In the genomic region with DNA sequence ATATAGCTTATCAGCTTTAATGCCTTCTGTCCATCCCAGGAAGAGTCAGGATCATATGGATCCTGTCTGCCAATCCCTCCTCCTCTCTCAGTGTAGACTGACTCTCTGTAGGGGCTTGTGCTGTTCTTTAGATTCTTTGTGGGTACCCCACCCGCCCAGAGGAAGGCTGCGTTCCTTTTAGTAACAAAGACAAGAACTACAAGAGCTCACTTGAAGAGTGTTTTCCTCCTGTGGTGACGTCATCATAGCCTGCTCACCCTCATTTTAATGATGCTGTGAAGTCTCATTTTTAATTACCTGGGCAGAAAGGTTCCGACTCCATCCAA, we compare ENCODE assay signal across 1 mouse cellular context.
TF ChIP-seq lines count a peak whose summit lies in the region.

No protein-coding gene starts in this region.

TF ChIP-seq in myocyte, 11 proteins besides CTCF, POLR2A, EP300 and RAD21 (continued from another document):
- TF ChIP-seq USF1 (IDR thresholded peaks at IDR 0.05; ENCODE audit: low read depth): no peak
- no peak for TF ChIP-seq POLR2AphosphoS2 (IDR thresholded peaks at IDR 0.05; ENCODE audit: insufficient read length, low read depth)
- TF ChIP-seq MAX (IDR thresholded peaks at IDR 0.05; ENCODE audit: low read depth): no peak
- TF ChIP-seq MYOG (IDR thresholded peaks at IDR 0.05; ENCODE audit: control insufficient read depth in 1 of 3, insufficient read depth in 1 of 3, insufficient read length in 2 of 3, low read depth in 2 of 3): no peak
- TF ChIP-seq SRF (IDR thresholded peaks at IDR 0.05; ENCODE audit: control insufficient read depth, insufficient read length, low read depth): no peak
TF ChIP-seq in myocyte: peak in this region for 0.
